Mouse (Mus musculus): Measurements from ENCODE around the gene Olfr689.
"Not testable (repeated sequence)": the region's sequence is repeated elsewhere in the genome, so short reads cannot be mapped to it uniquely, and the experiment has no call there.

The Olfr689 gene

DNA sequence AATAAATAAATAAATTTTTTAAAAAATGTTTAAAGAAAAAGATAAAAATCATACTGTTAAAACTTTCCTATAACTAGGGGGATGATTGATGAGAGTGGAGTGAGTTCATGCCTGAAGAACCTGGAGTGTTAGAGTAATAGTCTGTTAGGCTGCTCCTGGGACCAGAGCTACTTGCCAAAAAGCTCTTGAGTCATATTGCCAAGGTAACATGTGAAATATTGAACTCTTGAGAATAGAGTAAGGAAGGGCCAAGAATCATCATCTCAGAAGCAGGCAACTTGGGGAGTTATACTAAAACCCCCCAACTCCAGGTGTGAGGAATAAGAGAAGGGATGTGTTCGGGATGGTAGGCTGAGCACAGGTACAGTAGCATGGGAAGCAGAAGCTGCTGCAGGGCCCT is at the start of gene Olfr689:
Gene Olfr689 (plus strand): TSS at position 301 of the 400 bp plus-strand sequence.
- DNase-seq (ENCODE audit: low spot score in 2 of 2) = no peak

DNA sequence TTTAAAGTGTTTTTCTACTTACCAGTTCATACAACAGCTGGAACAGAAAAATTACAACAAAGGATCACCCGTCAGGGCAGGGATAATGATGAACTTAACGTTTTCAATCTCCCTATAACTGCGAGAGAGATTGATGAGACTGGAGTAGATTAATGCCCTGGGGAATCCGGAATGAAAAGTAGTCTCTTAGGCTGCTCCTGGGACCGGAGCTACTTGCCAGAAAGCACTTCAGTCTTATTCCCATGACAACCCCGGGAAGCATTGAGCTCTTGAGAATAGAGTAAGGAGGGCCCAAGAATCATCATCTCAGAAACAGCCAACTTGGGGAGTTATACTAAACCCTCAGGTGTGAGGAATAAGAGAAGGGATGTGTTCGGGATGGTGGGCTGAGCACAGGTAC is 38.5 kb upstream of the Olfr689 start:
- no peak for DNase-seq (ENCODE audit: low spot score in 2 of 2)

GRCm38 (mm10) chr7:105287795-105288194 is 23.2 kb upstream of the Olfr689 start, which contains the start of gene Olfr688:
TSS of gene Olfr688 (plus strand) at chr7:105288095.
- DNase-seq (ENCODE audit: low spot score in 2 of 2) = no peak

DNA sequence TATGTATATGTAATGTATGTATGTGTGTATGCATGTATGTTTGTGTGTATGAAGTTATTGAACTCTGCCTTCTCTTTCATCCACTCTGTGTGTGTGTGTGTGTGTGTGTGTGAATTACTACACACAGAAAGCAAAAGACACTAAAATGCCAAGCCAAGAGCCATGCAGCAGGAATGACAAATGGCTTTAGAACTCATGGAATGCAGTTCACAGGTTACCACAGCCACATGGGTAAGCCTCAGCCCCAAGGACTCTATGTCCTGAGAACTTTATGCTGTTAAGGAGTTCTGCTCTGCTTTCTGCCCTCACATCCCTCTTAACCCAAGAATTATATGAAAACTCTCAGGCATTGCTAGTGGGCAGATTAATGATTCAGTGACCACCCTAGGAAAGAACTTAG is 20.9 kb upstream of the Olfr689 start:
- no peak for DNase-seq (ENCODE audit: low spot score in 2 of 2)

DNA sequence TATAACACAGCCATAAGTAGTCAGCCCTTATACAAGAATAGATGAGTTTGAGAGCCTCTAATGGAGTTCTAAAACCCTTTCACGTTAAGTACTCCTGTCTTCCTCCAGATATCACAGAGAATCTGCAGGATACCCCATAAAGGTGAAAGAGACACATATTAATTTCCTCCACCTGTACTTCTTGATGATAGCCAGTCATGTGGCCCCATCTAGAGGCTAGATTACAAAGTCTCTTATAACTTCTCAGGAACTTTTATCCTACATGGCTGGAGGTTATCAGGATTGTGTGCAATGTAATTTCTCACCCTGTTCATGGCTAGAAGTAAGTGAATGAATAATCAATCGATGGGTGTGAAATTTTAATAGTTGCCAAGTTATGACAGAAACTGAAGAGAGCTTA is 14.3 kb downstream of the Olfr689 start:
- DNase-seq (ENCODE audit: low spot score in 2 of 2) = no peak

DNA sequence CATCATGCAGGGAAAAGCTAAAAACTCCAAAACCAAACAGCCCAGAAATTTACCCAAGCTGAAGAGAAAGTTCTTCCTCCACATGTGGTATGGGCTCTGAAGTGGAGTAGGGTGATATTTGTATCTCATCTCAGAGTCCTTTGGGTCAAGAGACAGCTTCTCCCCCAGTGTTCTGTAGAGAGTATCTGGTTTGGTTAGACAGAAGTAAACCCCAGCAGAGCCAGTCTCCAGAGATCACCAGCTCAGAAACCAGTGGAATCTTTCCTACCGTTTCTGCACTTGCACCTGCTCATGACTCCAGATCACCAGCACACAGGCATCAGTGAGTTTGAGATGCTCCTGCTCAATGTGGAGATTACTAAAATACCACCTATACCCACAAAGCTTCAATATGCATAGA is 23.0 kb downstream of the Olfr689 start, which contains the start of gene Olfr690:
Gene Olfr690 (minus strand): TSS at position 101 of the 400 bp plus-strand sequence.
- DNase-seq (ENCODE audit: low spot score in 2 of 2) = no peak

GRCm38 (mm10) chr7:105342170-105342569 is 31.2 kb downstream of the Olfr689 start, which contains the start of gene Olfr691:
TSS of gene Olfr691 (minus strand) at chr7:105342270.
- no peak for DNase-seq (ENCODE audit: low spot score in 2 of 2)

DNA sequence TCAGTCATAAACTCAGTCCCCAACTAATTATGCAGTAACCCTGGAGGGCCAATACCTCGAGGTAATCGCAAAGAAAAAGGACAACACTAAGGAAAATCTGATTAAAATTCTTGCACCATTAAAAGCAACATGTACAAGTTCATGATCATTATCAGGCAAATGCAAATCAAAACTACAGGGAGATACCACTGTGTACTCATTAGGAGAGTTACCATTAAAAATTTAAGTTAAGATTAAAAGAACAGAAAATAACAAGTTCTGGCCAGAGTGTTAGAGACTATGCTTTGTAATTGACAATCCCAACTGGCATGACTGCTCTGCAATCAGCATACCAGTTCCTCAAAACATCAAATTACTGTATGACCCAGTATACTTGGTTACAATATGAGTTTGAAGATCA is 31.8 kb downstream of the Olfr689 start:
- no peak for DNase-seq (ENCODE audit: low spot score in 2 of 2)

GRCm38 (mm10) chr7:105356064-105356463 is 45.1 kb downstream of the Olfr689 start:
- DNase-seq (ENCODE audit: low spot score in 2 of 2) = not testable (repeated sequence)

DNA sequence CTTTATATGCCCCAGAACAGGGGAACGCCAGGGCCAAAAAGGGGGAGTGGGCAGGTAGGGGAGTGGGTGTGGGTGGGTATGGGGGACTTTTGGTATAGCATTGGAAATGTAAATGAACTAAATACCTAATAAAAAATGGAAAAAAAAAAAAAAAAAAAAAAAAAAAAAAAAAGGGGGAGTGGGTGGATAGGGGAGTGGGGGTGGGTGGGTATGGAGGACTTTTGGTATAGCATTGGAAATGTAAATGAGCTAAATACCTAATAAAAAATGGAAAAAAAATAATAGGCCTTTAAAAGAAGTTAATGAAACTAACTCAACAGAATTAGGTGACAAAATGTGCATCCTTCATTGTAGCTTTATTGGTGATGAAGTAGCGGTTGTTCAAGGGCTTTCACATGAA is 45.5 kb downstream of the Olfr689 start:
- DNase-seq (ENCODE audit: low spot score in 2 of 2) = not testable (repeated sequence)

DNA sequence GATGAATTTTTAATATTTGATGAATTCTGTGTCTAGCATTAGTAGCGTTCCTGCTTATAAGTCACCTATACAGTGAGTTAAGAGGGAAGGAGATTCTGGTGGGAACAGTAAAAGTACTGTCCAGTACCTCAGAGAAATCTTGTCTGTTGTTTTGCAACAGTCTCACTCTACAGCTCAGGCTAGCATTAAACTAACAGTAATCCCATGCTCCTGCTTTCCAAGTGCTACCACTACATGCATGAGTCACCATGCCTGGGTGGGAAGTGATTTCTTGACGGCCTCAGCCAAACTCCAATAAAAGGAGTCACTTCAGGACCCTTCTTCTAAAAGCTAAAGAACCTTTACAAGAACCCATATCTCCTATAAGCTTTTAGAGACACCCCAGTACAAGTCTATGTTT is 50.7 kb downstream of the Olfr689 start:
- no peak for DNase-seq (ENCODE audit: low spot score in 2 of 2)

GRCm38 (mm10) chr7:105367268-105367667 is 56.3 kb downstream of the Olfr689 start:
- no peak for DNase-seq (ENCODE audit: low spot score in 2 of 2)

- DNase-seq (ENCODE audit: low spot score in 2 of 2) = no peak
Measured at GRCm38 (mm10) chr7:105367930-105368329, 57.0 kb downstream of the Olfr689 start, which contains the start of gene Olfr692. TSS of gene Olfr692 (plus strand) at chr7:105368230.

- DNase-seq (ENCODE audit: low spot score in 2 of 2) = no peak
Measured at GRCm38 (mm10) chr7:105368521-105368920, 57.6 kb downstream of the Olfr689 start.
